Mouse (Mus musculus): Measurements from ENCODE around the gene Abhd17c.

Abhd17c gene

DNA sequence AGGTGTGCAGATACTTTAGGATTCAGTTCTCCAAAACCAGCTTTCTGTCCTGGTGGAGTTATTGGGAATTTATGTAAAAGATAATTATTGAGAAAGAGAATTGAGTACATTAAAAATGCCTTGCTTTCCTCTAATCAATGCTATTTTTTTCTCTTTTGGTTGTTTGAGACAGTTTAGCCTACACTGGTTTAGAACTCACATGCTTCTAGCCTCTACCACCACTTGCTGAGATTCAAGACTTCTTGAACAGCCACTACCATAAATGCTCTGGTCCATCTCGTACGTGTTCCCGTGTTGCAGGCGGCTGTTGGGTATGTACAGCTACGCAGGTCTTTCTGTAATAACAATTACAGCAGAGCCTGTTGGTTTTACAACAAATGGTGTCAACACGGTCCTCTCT lies 681 bp upstream of the Abhd17c start:
- DNase-seq: peak; percentile 61

DNA sequence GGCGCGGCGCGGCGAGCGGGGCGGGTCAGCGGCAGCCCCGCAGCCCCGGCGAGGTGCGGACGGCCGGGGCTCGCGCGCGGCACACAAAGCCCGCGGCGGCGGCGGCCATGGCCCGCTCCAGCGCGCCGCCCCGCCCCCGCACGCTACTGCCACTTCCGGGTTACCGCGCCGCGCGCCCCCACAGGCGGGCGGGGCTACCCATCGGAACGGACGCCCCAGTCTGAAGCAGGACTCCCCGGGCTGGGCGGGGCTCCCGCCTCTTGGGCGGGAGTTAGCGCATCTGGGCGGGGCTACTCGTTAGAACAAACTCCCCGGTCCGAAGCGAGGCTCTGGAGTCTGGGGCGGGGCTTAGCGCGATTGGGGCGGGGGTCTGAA lies 254 bp upstream of the Abhd17c start:
- DNase-seq: peak; percentile 100

DNA sequence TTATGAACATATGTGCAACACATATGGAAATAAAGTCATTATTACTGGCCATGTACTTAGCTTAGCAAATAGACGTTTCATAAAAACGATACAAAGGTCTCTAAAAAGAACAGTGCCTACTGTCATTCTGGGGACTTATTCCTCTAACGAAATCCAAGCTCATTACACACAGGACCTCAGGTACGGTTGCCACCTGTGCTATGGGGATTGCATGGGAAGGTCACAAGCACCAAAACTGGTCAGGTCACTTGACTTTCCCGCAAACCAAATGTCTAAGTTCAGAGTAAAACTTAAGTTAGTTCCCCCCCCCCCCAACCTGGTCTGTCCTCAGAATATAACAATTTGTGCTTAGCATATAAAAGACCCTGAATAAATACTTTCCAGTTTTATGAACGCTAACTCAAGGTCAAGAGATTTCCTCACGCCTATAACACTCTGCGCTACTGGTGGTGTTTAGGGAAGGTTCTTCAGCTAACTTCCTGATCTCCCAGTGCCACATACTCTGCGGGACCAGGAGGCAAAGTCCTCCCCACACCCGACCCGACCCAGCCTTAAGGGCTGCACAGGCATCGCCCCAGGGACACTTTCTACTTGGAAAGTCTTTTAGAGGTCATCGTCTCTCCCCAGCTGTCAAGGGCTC lies 1.2 kb downstream of the Abhd17c start:
- DNase-seq: peak; percentile 56

DNA sequence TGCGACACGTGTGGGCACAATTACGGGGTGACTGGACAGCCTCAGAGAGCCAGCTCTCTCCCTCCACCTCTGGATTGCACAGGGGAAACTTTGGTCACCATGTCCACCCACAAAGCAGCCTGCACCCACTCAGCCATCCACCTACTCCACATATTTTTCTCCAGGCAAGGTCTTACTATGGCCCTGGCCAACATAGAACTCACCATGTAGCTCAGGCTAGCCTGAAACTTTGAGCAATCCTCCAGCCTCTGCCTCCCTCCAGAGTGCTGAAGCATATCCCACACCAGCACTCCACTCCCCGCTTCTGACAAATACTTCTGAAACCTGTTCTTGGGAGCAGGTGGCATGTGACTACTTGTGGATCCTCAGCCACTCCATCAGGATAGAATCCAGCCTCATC lies 1.9 kb downstream of the Abhd17c start:
- DNase-seq: peak; percentile 87

DNA sequence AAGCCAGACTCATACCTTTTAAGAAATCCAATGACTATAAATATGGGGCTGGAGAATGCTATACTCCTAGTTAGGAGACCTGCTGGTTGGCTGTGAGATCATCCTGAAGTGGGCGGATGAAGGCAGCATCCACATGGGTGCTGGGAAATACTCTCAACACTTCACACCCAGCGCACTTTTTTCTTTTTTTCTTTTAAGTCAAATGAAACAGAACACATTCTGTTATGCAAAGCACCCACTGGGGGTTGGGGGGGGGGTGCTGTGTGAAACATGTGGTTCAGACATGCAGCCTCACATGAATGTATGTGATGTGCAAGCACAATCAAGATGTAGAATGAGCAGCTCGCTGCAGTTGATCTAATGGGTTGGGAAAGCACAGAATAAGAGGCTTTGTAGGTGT lies 2.8 kb downstream of the Abhd17c start:
- peak; percentile 24 for DNase-seq

DNA sequence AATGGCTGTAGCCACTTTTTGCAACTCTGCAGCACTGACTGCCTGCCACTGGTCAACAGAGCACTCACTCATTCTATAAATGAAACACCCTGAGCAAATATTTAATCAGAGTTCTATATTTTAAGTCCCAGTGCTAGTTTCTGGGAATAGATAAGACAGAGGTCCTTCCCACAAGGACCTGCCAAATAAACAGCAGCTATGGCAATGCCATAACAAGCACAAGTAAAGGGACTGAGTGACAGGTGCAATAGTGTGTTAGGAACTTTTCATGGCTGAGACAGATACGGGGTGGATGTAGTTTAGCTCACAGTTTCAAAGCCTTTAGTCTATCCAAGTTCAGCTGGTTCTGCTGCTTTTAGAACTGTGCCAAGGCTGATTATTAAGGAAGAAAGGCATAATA lies 3.9 kb downstream of the Abhd17c start:
- peak; percentile 68 for DNase-seq

DNA sequence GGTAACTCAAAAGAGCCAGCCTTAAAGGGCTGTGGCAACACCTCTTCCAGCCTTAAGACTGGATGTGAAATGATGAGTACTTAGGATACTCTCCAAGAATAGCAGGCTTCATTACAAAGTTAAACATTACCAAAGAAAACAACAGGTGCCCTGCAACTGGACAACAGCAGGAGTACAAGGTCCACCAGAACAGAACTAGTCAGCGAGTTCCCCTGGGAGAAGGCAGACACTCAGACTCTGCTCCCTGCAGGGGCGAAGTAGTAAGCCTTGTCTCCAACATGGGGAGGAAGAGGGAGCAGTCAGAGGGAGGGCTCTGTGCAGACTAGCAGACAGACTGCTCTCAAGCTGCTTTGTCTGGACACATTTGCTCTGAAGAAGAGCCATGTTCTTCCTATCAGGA lies 6.1 kb downstream of the Abhd17c start:
- peak; percentile 54 for DNase-seq

DNA sequence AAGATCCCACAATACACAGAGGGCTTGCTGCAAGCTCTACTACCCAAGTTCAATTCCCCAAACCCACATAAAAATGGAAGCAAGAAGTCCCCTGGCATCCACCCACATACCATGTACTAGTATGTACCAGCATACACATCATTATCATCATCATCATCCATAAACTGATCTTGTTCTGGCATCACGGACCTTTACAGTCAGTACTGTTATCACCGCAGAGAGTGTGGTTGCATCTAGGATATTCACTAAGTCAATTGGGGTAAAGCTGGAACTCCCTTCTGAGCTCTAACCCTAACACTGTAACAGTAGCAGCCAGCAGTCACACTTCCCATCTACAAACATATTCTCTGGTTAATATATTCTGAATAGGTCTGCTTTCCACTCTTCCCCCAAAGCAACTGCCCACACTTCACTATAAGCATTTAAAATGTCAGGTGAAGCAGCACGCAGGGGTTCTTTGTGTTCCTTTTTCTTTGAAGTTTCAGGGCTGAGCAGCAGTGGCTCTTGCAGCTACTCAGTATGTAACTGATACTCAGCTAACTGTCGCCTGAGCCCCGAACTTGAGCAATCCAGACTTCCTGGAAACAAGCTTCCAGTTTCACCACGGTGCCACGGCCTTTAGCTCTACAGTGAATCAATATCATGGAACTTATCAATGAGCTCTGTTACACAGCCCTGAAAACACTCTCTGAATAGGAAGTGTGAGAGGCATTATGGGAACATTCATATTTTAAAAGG lies 8.8 kb downstream of the Abhd17c start:
- DNase-seq: peak; percentile 79

DNA sequence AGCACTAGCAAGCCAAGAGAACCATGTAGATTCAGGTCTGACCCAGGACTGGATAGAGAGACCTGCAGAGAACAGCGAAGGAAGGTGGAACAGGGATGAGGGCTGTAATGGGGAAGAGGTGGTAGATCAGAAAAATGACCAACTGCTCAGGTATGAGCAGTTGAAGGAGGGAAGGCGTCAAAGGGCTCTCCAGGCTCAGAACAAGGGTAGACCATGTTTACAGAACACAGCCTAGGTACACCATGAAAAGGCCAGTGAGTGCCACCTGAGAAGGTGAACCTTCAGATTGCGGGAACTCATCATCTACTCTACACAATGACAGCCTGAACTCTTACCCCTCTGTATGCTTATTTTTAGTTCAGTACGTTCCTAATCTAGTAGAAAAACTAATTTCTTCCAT lies 9.5 kb downstream of the Abhd17c start:
- peak; percentile 53 for DNase-seq

DNA sequence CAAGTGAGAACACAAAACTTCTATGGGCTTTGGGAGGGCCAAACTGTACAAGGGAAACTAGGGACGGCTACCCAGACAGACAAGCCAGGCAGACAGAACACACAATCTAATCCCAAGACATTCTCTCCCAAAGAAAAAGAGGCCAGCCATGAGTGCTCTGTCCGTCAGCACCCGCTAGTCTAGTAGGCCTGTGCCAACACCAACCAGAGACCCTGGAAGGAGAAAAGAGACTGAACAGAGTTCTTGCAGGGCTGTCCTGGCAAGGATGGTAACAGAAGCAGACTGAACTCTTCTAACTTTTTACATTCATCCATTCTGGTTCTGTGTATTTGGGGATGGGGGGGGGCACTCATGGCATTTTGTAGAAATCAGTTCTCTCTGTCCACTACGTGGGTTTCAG lies 12.1 kb downstream of the Abhd17c start:
- DNase-seq: peak; percentile 76

DNA sequence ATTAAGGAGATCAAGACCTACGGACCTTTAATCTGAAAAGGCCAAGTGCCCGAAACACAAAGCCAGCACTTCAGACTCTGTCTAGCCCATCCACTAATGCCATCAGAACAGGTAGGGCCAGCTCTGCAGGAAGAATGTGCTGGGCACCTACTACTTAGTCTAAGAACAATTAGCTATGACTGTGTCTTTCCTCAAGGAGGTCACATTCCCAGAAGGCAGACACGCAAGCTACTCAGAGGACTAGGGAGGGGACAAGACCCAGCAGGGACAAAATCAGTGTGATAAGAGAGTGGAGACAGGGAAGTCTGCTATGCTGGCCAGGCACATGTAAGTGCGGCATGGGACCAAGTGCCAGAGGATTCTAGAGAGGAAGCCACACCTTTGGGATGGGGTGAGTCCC lies 13.0 kb downstream of the Abhd17c start:
- DNase-seq: peak; percentile 84

DNA sequence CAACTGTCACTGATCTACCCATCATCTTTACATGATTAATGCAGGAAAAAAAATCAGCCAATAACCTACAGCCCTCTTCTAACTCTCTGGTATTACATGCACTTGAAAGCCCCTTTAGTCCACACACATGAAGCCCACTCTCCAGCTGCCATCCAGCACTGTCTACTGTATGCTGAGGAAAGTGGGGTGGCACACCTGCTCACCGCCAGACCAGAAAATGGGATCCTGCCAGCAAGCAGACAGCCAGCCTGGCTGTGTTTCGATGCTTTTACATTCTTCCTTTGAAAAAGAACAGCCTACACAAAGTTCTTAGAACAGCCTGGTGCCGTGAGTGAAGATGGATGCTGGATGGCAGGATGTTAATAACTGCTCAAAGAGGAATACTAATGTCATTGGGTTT lies 13.9 kb downstream of the Abhd17c start:
- DNase-seq: peak; percentile 45

DNA sequence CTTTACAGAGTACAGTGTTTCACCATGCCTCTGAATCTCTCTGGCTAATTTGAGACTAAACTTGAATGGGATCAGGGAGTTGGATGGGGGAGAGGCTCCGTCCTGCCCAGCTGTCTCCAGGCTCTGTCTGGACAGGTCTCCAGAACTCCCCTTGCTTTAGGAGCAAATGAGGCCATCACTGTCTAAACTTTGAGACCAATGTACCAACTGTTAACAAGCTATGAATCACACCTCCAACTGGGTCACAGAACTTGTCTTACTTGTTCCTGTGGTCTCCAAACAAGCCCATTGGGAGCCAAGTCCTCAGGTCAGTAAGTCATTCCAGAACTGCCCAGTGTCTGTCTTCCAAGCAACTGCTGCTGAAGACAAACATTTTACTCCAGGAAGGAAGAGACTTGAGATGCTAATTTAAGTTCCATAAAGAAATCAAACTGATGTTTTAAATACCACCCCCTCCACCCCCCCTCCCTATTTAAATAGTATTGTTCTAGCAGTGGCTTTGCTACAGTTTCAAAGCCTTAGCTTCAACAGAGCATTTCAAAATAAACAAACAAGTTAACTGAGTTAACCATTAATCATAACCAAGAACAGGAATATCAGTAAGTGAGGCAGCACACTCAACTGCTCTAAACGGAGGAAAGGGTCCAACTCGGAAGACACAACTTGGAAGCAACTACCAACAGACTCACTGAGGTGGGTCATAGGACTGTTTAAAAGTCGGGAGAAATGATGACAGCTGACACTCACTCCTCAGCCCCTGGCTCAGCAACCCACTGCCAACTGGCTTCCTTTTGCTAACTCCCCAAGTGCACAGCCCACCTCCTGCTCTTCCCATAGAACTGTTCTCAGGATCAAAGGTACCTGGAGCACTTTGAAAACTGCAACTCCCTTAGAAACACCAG lies 15.6 kb downstream of the Abhd17c start:
- peak; percentile 76 for DNase-seq

DNA sequence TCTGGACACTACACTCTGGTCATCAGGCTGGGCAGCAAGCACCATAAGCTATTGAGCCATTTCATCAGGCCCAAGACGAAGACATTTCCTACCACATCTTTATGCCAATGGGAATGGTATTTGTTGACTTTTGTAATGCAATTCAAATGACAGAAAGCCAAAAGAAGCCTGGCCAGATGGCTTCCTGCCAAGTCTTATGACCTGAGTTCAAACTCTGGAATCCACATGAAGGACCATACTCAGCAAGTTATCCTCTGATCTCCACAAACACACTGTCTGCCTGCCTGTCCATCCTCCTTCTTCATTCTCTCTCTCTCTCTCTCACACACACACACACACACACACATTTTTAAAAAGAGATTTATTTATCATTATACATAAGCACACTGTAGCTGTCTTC lies 19.0 kb downstream of the Abhd17c start:
- DNase-seq: peak; percentile 89

DNA sequence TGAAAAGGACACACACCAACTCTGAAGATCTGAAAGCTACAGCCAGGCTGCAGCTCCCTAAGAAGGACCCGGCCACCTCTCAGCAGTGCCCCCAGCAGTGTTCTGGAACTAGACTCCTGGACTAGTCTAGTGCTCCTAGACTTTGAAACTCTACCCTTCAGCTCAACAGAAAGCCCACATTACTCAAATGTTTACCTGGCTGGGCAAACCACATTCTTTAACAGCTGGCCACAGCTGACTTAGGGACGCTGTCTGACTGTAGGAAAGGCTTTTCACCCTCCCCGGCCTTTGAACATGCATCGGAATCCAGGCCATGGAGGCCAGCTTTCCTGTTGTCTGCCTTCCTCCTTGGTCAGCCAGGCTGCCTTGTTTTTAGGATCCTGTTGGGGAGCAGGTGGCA lies 20.0 kb downstream of the Abhd17c start:
- DNase-seq: peak; percentile 78

DNA sequence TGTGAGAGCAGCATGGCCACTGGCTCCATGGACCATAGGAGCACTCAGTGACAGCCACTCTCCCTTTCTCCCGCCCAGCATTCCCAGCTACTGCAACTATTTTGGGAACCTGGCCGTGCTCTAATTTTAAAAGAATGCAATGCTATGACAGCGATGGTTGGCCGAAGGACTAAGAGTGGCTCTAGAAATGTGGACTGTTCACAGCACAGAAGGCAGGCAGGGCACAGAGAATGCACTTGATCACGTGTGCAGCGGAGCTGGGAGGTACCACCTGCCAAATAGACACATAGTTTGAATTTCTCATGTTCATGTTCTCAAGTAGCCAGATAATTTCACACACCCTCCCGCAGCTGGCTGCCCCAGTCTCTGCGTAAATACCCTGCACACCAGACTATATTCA lies 23.0 kb downstream of the Abhd17c start:
- peak; percentile 97 for DNase-seq

DNA sequence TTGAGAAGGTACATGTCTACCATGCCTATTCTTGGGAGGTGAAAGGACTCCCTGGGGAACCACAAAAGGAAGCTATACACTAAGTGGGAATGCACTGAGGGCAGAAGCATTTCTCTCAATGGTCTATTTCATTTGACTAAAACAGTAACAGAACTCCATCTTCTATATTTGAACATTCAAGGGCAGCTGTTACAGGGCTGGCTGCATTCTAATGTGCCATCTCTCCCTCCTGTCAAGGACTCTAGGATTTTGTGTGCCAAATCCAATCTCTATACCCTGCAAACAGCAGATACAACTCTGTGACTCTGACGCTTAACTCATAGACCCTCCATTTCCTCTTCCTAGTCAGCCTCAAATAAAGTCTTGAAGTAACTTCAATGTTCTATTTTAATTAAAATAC lies 26.0 kb downstream of the Abhd17c start:
- DNase-seq: peak; percentile 12

DNA sequence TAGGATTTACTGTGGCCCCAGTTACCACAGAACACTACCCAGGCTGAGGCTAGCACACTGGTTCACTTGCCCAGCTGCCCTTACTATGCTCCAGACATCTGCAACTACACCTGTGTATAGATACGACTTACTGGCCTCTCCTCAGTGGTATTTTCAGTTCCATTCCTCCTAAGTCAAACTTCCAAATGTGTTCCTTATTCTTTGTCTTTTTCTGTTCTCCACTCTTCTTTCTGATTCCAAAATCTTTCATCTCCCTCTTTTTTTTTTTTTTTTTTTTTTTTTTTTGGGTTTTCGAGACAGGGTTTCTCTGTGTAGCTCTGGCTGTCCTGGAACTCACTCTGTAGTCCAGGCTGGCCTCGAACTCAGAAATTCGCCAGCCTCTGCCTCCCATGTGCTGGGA lies 28.0 kb downstream of the Abhd17c start:
- DNase-seq: peak; percentile 70

DNA sequence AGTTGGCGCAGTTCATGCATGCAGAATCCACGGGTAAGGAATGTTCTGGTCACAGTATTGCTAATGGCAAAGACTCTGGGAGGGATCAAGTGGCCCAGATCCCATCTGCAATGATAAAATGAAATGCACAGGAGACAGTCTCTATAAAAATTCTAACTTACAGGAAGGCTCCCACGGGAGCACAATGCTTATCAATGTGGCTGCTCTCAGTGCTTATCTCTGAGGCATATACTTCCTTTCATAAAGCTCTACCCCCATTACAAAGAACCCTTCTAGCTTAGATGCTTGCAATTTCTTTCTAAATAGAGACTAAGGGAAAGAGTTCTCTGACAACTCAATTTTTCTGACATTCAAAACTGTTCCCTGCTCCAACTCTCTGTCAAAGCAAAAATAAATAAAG lies 29.9 kb downstream of the Abhd17c start:
- DNase-seq: no peak

DNA sequence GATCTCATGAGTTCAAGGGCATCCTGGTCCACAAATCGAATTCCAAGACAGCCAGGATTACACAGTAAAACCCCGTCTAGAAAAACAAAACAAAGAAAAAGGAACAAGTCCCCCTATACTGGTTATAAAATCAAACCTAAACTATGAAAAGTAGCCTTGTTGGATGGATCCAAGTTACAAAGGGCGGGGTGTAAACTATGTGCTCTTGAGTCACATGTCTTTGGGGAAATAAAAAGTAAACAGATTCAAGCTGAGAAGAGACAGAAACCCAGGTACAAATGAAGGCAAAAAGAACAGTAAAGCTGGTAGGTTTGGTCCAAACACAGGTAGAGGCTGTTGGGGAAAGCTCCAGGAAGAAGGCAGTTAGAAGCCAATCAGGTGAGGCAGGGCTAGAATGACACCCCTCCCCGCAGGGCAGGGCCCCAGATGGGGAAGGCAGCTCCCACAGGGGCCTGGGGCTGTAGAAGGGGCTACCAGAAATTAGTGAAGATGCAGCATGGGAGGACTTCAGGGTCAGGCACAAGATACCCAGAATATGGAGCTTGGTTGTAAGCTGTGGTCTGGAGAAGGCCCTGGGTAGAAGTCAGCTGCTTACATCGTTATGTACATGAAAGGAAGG lies 31.4 kb downstream of the Abhd17c start:
- peak; percentile 84 for DNase-seq

DNA sequence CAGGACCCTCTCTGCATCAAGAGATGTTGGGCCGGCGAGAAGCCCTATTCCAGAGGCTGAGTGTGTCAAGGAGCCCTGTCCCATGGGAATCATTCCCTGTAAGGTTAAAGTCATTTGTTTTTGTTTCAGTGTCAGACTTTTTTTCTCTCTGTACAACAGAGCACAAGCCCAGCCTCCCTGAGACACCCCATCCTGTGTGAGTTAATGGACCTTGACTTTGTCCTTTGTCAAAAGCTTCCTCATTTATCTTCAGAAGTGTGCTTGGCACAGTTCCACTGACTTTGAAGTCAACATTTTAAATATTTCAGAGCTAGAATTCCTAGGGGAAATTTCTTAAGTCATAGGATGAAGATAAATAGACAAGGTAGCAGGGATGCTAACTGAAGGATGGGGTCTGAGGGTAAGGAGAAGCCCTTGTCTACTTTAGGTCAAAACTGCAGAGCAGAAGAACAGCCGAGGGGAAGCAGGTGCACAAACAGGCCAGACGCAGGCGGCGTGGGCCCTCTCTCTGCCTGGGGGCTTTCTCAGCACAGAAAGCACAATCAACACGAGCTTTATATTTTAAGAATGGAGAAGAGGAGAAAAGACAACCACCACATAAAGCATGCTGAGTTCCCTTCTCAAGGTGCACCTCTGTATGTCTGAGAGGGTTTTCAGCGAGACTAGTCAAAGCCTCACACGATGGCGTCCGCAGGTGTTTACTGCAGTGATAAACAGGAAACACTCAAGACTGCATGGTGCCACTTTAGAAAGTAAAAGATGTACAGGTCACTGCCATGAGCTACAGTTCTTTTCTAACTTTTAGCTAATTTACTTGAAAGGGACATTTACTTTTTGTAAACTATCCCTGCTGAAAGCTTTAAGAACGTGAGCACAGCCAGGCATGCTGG lies 32.2 kb downstream of the Abhd17c start:
- peak; percentile 78 for DNase-seq

DNA sequence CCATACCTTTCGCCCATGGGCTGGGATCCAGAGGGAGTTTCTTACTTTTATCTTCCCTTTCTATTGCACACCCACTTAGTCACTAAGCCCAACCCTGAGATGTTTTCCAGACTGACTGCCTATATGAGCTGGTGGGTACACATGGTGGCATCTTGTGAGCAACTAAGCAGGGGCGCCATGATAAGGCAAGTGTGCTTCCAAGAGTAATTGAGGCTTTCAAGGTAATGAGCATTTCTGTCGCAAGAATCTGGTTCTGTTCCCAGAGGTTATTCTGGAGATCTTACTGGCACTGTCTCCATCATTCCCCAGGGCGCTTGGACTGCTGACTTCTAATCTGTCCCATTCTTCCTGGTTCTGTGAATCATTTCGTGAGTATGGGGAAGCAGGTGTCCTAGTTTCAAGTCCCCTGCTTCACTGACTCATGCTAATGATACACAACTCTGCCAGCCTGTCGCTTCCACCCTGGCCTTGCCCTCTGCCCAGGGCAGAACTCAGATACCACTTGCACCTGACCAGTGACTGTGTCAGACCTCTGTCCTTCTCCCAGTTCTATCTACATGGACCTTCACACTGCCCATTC lies 34.1 kb downstream of the Abhd17c start:
- DNase-seq: peak; percentile 93

Measured in heart, adult 11 months (tissue).